Mouse (Mus musculus) regulatory T cell (primary cell): ENCODE results near the gene Zfp595.
"Not testable (repeated sequence)": the region's sequence is repeated elsewhere in the genome, so short reads cannot be mapped to it uniquely, and the experiment has no call there.

Experiments used
- in situ Hi-C: fragments of 300-600 bp; cut with MboI, MseI; formaldehyde crosslinking; loops from one replicate; pipeline ENCODE4 v1.15.1; 2025; ENCODE audit warnings: high pct_unique_total_duplicates

Gene Zfp595

DNA sequence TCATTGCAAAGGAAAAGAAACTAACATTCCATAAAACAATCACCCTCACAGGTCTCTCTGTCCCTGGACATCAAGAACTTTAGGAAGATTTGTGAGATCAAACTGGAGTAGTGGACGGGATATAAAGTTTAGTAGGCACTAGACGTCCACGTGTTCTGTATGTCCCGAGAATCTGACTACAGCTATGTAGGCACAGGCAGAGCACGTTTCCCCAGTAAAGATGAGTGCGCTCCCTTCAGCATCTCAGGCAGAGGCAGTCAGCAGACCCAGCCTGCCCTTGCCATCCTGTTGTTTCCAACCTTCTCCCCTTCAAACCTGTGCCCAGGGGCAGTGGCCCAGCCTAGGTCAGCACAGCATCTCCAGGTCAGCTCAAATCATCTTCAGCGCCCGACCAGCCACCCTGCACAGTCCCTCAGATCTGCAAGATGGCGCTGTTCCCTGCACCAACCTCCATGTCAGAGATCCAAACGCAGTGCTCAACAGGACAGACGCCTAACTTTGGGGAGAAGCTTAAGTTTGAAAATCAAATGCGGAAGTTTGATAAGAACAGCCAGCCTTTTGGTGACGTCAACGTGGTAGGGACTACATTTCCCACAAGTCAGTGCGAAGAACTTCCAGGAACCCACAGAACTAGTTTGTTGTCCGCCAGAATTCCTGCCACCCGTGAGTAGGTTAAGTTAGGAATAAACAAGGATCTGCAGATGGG, at the start of gene Zfp595:
Gene Zfp595 (minus strand): TSS at position 552 of the 706 bp plus-strand sequence.
- in situ Hi-C loops, result no loop called here

DNA sequence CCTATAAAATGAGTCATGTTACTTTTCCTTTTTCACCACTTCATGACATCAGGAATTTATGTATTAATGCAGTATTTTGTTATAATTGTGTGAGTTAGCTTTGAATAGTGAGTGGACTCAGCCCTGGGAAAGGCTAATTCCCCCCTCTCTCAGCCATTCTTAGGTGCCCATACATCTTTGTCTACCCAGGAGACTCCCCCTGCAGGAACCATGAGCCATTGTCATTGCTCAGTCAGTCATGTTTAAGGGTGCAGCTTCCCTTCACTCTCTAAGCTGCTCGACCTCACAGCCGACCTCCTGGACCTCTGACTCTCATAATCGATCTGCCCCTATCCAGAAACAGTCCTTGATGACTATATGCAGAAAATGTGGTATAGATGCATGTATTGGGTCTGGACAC, 43.9 kb upstream of the Zfp595 start:
- in situ Hi-C loops, result not testable (repeated sequence)

DNA sequence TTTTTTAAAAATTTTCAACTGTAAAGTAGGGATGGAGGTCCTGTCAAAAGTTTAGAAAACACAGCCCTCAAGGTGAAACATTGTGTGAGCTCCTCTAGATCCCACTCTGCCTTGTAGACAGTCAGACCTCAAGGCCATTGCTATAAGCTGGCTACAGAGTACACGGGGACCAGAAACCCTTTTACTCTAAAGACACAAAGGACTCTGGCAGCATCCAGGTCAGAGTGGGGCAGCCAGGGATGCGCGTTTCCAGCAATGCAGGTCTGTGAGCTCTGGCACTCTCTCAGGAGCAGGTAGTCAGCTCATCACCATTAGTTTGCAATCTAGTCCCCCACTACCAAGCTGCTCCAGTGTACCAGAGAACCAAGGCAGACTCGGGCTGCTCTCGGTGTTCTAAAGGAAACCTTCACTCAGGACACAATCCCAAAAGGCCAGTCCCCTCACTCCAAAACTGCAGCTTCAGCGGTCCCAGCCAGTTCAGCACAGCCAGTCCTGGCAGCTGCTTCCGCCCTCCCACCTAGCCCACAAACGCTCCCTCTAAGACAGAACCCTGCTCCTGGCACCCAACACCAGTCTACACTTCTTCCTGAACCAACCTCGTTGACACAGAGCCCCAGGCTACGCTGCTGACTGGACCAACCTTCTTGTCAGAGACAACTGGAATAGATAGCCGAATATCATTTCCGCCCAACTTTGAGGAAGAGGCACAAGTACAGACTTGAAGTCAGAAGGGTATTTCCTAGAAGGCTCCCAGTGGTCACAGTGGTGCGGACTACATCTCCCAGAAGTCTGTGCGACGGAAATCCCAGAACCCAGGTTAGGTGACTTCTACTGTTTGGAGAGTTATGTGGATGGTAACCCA, 42.9 kb upstream of the Zfp595 start, which contains the start of the genes Gm28041 and Zfp456:
Gene Gm28041 (minus strand): TSS at position 684 of the 862 bp plus-strand sequence.
Gene Zfp456 (minus strand): TSS at position 761 of the 862 bp plus-strand sequence.
- in situ Hi-C loops, result not testable (repeated sequence)

- in situ Hi-C loops, result no loop called here
Measured at GRCm38 (mm10) chr13:67360131-67360744, 27.9 kb upstream of the Zfp595 start, which contains the start of the genes Gm28044 and Zfp953. Gene Gm28044, minus strand, starts transcription at chr13:67360536. Gene Zfp953, minus strand, starts transcription at chr13:67360605.

DNA sequence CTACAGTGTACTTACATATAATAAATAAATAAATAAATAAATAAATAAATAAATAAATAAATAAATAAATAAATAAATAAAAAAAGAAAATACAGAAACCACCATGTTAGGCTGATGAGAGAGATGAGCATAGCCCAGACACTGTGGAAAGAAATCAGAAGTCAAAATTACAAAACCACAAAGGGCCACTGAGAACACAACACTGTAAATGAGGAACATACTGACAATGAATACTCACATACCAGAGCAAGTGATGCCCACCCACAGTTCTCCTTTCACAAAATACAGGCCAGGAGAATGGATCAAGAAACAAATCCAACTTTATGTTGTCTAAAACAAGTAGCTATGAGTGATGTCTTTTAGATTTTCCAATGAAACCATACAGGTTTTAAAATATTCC, 19.5 kb upstream of the Zfp595 start:
- in situ Hi-C loops, result no loop called here

GRCm38 (mm10) chr13:67343422-67343821, 11.1 kb upstream of the Zfp595 start:
- in situ Hi-C loops, result no loop called here

GRCm38 (mm10) chr13:67332877-67333276, 507 bp upstream of the Zfp595 start:
- in situ Hi-C loops, result no loop called here

DNA sequence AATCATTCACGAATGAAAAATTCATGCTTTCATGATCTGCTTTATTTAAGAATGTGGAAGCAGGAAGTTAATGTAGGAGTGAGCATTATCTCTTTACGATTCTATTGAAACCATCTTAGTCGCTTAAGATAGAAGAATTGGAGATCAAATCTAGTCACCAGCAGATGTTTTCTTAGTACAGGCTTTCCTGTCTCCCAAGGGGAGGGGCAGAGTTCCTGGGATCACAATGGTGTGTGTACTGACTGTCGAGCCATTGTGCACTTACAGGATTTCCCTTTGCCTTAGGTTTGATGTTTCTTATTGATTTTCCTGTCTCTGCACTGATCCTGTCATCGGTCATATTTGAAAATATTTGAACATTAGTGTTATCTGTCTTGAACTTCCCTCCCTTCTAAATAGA, 25.7 kb downstream of the Zfp595 start:
- in situ Hi-C loops, result no loop called here

GRCm38 (mm10) chr13:67305822-67306672, 26.3 kb downstream of the Zfp595 start, which contains the start of gene Zfp457:
Gene Zfp457, minus strand, starts transcription at chr13:67306485.
- in situ Hi-C loops, result no loop called here

DNA sequence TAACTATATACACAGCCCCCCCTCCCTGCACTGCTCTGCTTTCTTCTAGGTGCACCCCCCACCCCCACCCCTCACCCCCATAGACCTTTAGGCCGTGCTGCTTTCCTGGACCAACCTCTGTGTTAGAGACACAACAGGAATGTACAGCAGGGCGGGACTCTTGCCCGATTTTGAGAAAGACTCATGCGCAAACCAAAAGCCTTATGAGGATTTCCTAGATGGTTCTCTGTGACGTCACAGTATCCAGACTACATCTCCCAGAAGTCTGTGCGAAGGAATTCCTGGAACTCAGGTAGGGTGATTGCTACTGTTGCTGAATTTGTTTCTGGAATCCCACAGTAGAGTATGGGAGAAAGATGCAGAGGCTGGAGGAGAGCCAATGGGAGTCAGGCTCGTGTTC, 54.1 kb downstream of the Zfp595 start, which contains the start of gene Zfp458:
Gene Zfp458 (minus strand): TSS at position 153 of the 400 bp plus-strand sequence.
- in situ Hi-C loops, result no loop called here

- in situ Hi-C loops, result loop anchor here (5.0 kb wide), 1 partner anchor 132 kb away; no protein-coding TSS in a partner anchor
Measured at GRCm38 (mm10) chr13:67269383-67270065, 62.8 kb downstream of the Zfp595 start.

- in situ Hi-C loops, result loop anchor here (5.0 kb wide), 1 partner anchor 131 kb away; no protein-coding TSS in a partner anchor
Measured at GRCm38 (mm10) chr13:67268568-67269369, 63.6 kb downstream of the Zfp595 start.
